Mouse (Mus musculus) liver, embryonic 14.5 days (tissue): ENCODE results near the gene Plekhm1. TPM values are rescaled to one million over a fixed set of nuclear protein-coding genes. Genes with fewer than 3 reads are reported as not detected.
A peak's percentile ranks its signal among the peaks of the same experiment; 100 is the strongest.

ENCODE experiments used
- ATAC-seq: fragments of 200-750 bp; cut with Nextera tagmentation; 2 replicates; pipeline ENCODE4 v1.8.0; 2017; ENCODE audit warnings: moderate number of reproducible peaks, mild to moderate bottlenecking, moderate library complexity; ENCODE audit not compliant: insufficient read depth
- DNase-seq, 3 experiments: peaks; one replicate each; pipeline ENCODE4 v3.0.0-alpha.2; 2012 to 2013; ENCODE audit warnings: low read depth in 3 of 3, low spot score in 3 of 3
- H3K27ac ChIP-seq: fragments of 300-500 bp; sonication (generic); 2 replicates; pipeline ENCODE4 v1.5.1; 2014; ENCODE audit warnings: moderate library complexity, mild to moderate bottlenecking, control low read depth, inconsistent platforms
- H3K27me3 ChIP-seq: fragments of 300-500 bp; sonication (generic); 2 replicates; pipeline ENCODE4 v1.6.1; 2014; ENCODE audit warnings: mild to moderate bottlenecking, low read length, moderate library complexity; ENCODE audit not compliant: control insufficient read depth, insufficient read depth
- H3K36me3 ChIP-seq: fragments of 300-500 bp; sonication (generic); replicated peaks from 2 replicates; pipeline ENCODE4 v1.6.1; 2014; ENCODE audit warnings: low read depth; ENCODE audit not compliant: control insufficient read depth, insufficient read depth
- H3K4me1 ChIP-seq, 2 experiments: fragments of 200-500 bp in 1 of 2; fragments of 300-500 bp in 1 of 2; sonication (generic) in 1 of 2; replicated peaks; 2 replicates each; pipeline ENCODE4 v1.6.1; 2012 to 2014; ENCODE audit warnings: antibody characterized with exemption in 1 of 2, inconsistent platforms in 1 of 2, low read length in 1 of 2; ENCODE audit not compliant: control insufficient read depth in 2 of 2, insufficient read depth in 2 of 2
- H3K4me2 ChIP-seq: fragments of 300-500 bp; sonication (generic); 2 replicates; pipeline ENCODE4 v1.6.1; 2014; ENCODE audit warnings: low read depth, mild to moderate bottlenecking, control low read depth, moderate library complexity
- H3K4me3 ChIP-seq, 2 experiments: fragments of 200-500 bp in 1 of 2; fragments of 300-500 bp in 1 of 2; sonication (generic) in 1 of 2; 2 replicates each; pipeline ENCODE4 v1.5.1; 2012 to 2014; ENCODE audit warnings: low read depth in 2 of 2, low read length in 2 of 2, mild to moderate bottlenecking in 2 of 2, control low read depth in 1 of 2, inconsistent platforms in 1 of 2, moderate library complexity in 1 of 2; ENCODE audit not compliant: insufficient read depth in 1 of 2
- H3K9ac ChIP-seq: fragments of 300-500 bp; sonication (generic); replicated peaks from 2 replicates; pipeline ENCODE4 v1.6.1; 2014; ENCODE audit warnings: mild to moderate bottlenecking, control low read depth, moderate library complexity
- H3K9me3 ChIP-seq: fragments of 300-500 bp; sonication (generic); 2 replicates; pipeline ENCODE4 v1.6.1; 2016; ENCODE audit warnings: low read length, mixed read lengths; ENCODE audit not compliant: control insufficient read depth
- CTCF ChIP-seq: IDR thresholded peaks from 2 replicates; pipeline ENCODE4 v1.5.1; 2016; ENCODE audit warnings: antibody characterized with exemption, low read depth, control low read depth
- EP300 ChIP-seq: IDR thresholded peaks from 2 replicates; pipeline ENCODE4 v1.6.1; 2016; ENCODE audit warnings: antibody characterized with exemption, low read depth
- WGBS: fragments of 180-500 bp; shearing (Covaris S2); extraction: QIAGEN DNeasy Blood & Tissue Kit; methylation state at CpG from one replicate; pipeline ENCODE4 v1.1.7; 2014; ENCODE audit not compliant: insufficient replicate concordance; 5-methylcytosine and 5-hydroxymethylcytosine counted together
- polyA plus RNA-seq, 2 experiments: library from polyadenylated mRNA; depleted of rRNA in 1 of 2; stranded (reverse) in 1 of 2; unstranded in 1 of 2; fragments of >200 nt; fragmentation: Nextera tagmentation in 1 of 2; extraction: Ambion mirVana in 1 of 2; gene quantifications; 2 replicates each; pipeline versions ENCODE4 v1.2.1 to v1.2.3; 2012 to 2014

Plekhm1 gene
- polyA plus RNA-seq, 2 experiments = 3.3 to 3.7 TPM

DNA sequence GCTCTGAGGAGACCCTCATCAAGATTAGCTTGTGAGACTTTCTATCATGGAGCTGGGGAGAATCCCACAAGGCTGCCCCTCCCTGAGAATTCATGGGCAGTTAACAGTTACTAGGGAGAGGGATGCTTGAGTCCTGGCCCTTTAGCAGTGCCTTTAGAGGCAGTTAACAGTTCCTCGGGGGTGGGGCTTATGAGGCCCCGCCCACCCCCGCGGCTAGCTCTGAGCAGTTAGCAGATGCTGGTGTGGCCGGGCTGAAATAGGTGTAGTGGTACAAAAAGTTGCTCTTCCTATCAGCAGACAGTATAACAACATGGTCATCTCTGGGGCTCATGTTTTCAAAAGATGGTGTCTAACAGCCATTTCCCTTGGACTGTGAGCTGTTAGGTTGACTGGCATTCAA lies 12.5 kb upstream of the Plekhm1 start:
- DNase-seq = no peak
- whole genome bisulfite sequencing = 28% methylated on average over 5 of the region's 5 CpGs
- H3K27ac ChIP-seq = no peak overlapping the region
- no peaks in the 10 kb centered on the region for H3K9me3 ChIP-seq
- H3K36me3 ChIP-seq = no peaks in the 10 kb centered on the region
- no peaks in the 10 kb centered on the region for H3K27me3 ChIP-seq
- no peaks in the 10 kb centered on the region for H3K4me1 ChIP-seq
- H3K4me3 ChIP-seq = no peak overlapping the region
- no peak overlapping the region for H3K9ac ChIP-seq
- TF ChIP-seq EP300 (no peak), CTCF (no peak)
- ATAC-seq = no peak
- H3K4me2 ChIP-seq = no peak overlapping the region

DNA sequence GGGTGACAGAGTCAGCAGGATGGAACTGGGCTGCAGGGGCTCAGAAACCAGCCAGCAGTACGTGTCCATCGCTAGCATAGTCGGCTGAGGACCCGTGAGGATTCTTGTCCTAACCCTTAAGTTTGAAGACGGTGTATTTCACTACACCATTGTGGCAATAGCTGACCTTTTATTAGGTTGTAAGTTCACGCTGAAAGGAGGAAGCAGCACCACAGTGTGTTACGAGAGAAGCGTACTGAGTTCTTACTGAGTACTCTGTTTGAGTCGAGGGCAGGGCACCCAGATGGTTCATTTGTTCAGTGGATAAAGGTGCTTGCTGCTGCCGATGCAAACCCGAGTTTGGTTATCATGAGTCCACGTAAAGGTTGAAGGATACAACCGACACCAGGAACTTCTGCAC lies 7.2 kb upstream of the Plekhm1 start:
- Histone ChIP-seq H3K4me3 (no peak overlapping the region), H3K4me1 (no peaks in the 10 kb centered on the region; a peak in 1 of 4 replicates), H3K4me2 (no peak overlapping the region), H3K9me3 (no peaks in the 10 kb centered on the region), H3K27ac (no peak overlapping the region), H3K9ac (no peak overlapping the region), H3K36me3 (no peaks in the 10 kb centered on the region), H3K27me3 (no peaks in the 10 kb centered on the region)
- ATAC-seq (no peak), DNase-seq (no peak)
- 58% methylated on average over 13 of the region's 13 CpGs for WGBS
- TF ChIP-seq EP300 = no peak
- TF ChIP-seq CTCF = no peak

DNA sequence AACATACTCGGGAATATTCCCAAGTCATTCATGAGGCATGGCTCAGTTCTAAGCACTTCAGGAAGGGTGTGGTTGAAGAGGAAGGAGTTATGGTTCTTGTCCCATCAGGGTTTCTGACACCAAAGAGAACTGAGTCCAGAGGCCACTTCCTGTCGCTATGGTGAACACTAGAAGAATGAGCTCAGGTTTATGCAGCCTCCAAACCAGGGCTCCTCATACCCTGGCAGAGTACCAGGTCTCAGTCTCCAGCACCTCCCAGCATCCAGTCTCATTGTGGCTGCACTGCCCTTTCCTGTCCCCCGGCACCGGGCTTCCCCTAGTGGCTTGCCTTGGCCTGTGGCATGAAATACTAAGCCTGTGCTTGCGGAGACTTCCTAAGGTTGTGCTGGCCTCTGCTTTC lies 6.7 kb upstream of the Plekhm1 start:
- TF ChIP-seq EP300 = no peak
- no peak for TF ChIP-seq CTCF

DNA sequence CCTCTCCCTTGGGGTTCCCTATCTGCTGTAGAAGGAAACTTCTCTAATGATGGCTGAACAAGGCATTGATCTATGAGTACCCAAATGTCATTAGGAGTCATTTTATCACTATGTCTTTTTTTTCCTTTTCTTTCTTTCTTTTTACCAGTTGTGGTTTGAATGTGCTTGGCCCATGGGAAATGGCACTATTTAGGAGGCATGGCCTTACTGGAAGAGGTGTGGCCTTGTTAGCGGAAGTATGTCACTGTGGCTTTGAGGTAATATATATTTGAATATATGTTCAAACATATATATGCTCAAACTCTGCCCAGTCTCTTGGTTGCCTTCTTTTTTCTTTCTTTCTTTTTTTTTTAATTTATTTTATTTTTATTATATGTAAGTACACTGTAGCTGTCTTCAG lies 1.0 kb upstream of the Plekhm1 start:
- no peak for DNase-seq

More for the DNA sequence above, 6.7 kb upstream of the Plekhm1 start:
- ATAC-seq (no peak), DNase-seq (no peak)
- H3K4me3 ChIP-seq = no peak overlapping the region
- H3K27me3 ChIP-seq = no peaks in the 10 kb centered on the region
- H3K9me3 ChIP-seq = no peaks in the 10 kb centered on the region
- no peaks in the 10 kb centered on the region for H3K36me3 ChIP-seq
- WGBS = 39% methylated on average over 5 of the region's 5 CpGs
- H3K9ac ChIP-seq = no peak overlapping the region
- H3K27ac ChIP-seq = no peak overlapping the region
- no peak overlapping the region for H3K4me2 ChIP-seq
- H3K4me1 ChIP-seq = no peaks in the 10 kb centered on the region; a peak in 1 of 4 replicates

DNA sequence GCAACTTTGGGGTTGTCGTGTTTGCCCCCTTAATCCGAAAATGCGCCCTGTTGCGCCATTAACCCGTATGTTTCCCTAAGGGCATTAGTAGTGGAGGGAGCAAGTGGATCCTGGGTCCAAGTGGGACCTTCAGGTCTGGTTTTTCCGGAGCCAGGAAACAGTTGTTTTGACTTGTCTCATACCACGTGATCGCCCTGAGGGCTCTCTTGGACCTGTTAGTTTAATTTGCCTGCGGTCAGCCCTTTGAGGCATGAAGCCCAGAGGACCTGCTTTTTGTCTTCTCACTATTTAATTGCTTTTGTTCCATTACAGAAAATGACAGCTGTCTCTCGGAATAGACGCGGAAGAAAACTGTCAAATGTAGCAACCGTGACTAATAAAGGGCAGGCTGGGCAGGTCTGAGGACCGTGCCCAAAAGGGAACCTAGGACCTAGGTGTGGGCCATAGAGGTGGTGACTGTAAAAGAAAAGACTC lies 500 bp upstream of the Plekhm1 start:
- Histone ChIP-seq H3K4me1 (peaks cover 3 to 10% of the 10 kb centered on the region in 2 experiments; a peak in 3 of 4 replicates), H3K27ac (no peak overlapping the region), H3K4me2 (peak overlapping the region; percentile 90), H3K4me3 (peak overlapping the region; percentile 63 to 98), H3K27me3 (no peaks in the 10 kb centered on the region), H3K36me3 (no peaks in the 10 kb centered on the region; the same call in 1 of the 2 replicates), H3K9ac (peak overlapping the region; percentile 19), H3K9me3 (no peaks in the 10 kb centered on the region)
- ATAC-seq (peak; percentile 19; the same call in 1 of the 2 replicates), DNase-seq (no peak)
- TF ChIP-seq CTCF (no peak), EP300 (no peak)
- WGBS = 5% methylated on average over 14 of the region's 14 CpGs

More for the DNA sequence above, 1.0 kb upstream of the Plekhm1 start:
- no peak for TF ChIP-seq CTCF
- no peak for TF ChIP-seq EP300
- Histone ChIP-seq H3K9me3 (no peaks in the 10 kb centered on the region), H3K4me1 (peaks cover 3 to 10% of the 10 kb centered on the region in 2 experiments; a peak in 3 of 4 replicates), H3K27me3 (no peaks in the 10 kb centered on the region), H3K9ac (no peak overlapping the region; the same call in 1 of the 2 replicates), H3K4me2 (peak overlapping the region; percentile 90), H3K36me3 (no peaks in the 10 kb centered on the region; the same call in 1 of the 2 replicates), H3K27ac (no peak overlapping the region), H3K4me3 (no peak overlapping the region)
- WGBS = 95% methylated on average over 1 of the region's 1 CpGs
- ATAC-seq = no peak
